Mouse (Mus musculus) MEL (cell line): Measurements from ENCODE around the gene Fndc3b. TPM values are rescaled to one million over a fixed set of nuclear protein-coding genes. Genes with fewer than 3 reads are reported as not detected.

Experiments used
- DNase-seq: peaks from one replicate; pipeline ENCODE4 v3.0.0; 2011; ENCODE audit warnings: low read depth, low spot score
- H3K27ac ChIP-seq: 2 replicates; pipeline ENCODE4 v1.5.1; 2012; ENCODE audit warnings: low read depth, mild to moderate bottlenecking, control low read depth, low read length, moderate library complexity; ENCODE audit not compliant: control insufficient read depth
- H3K27me3 ChIP-seq, 2 experiments: fragments of 150-350 bp in 1 of 2; sonication (generic) in 1 of 2; 2 replicates each; pipeline ENCODE4 v1.6.1; 2012; ENCODE audit warnings: low read length in 2 of 2, mild to moderate bottlenecking in 2 of 2, improper control_type of control experiment in 1 of 2, moderate library complexity in 1 of 2; ENCODE audit not compliant: insufficient read depth in 2 of 2, control insufficient read depth in 1 of 2
- H3K36me3 ChIP-seq, 2 experiments: 2 replicates each; pipeline ENCODE4 v1.6.1; 2012 to 2014; ENCODE audit warnings: low read length in 2 of 2, improper control_type of control experiment in 1 of 2, inconsistent platforms in 1 of 2, mild to moderate bottlenecking in 1 of 2; ENCODE audit not compliant: insufficient read depth in 2 of 2, control insufficient read depth in 1 of 2
- H3K4me1 ChIP-seq, 2 experiments: fragments of 150-350 bp in 1 of 2; sonication (generic) in 1 of 2; 2 replicates each; pipeline ENCODE4 v1.6.1; 2012; ENCODE audit warnings: low read length in 2 of 2, improper control_type of control experiment in 1 of 2, mild to moderate bottlenecking in 1 of 2; ENCODE audit not compliant: insufficient read depth in 2 of 2, control insufficient read depth in 1 of 2
- H3K4me3 ChIP-seq, 2 experiments: fragments of 150-350 bp in 1 of 2; sonication (generic) in 1 of 2; 2 replicates each; pipeline ENCODE4 v1.5.1; 2012; ENCODE audit warnings: low read depth in 2 of 2, low read length in 2 of 2, mild to moderate bottlenecking in 2 of 2, moderate library complexity in 2 of 2, control low read depth in 1 of 2, improper control_type of control experiment in 1 of 2; ENCODE audit not compliant: control insufficient read depth in 1 of 2, insufficient read depth in 1 of 2
- H3K79me2 ChIP-seq: 2 replicates; pipeline ENCODE4 v1.6.1; 2012; ENCODE audit warnings: mild to moderate bottlenecking, low read length, moderate library complexity; ENCODE audit not compliant: control insufficient read depth, poor library complexity, insufficient read depth
- H3K9ac ChIP-seq: 2 replicates; pipeline ENCODE4 v1.6.1; 2012; ENCODE audit warnings: low read depth, mild to moderate bottlenecking, control low read depth, low read length, moderate library complexity; ENCODE audit not compliant: control insufficient read depth, poor library complexity, severe bottlenecking
- H3K9me3 ChIP-seq: fragments of 150-350 bp; sonication (generic); replicated peaks from 2 replicates; pipeline ENCODE4 v1.6.1; 2012; ENCODE audit warnings: mild to moderate bottlenecking, low read length, improper control_type of control experiment, moderate library complexity; ENCODE audit not compliant: insufficient read depth
- CTCF ChIP-seq, 3 experiments: IDR thresholded peaks in 2 of 3; conservative IDR thresholded peaks in 1 of 3; 2 replicates each; pipeline ENCODE4 v1.5.1; 2011 to 2012; ENCODE audit warnings: low read length in 3 of 3, low read depth in 2 of 3, mild to moderate bottlenecking in 2 of 3, improper control_type of control experiment in 1 of 3, inconsistent platforms in 1 of 3, mixed read lengths in 1 of 3, moderate library complexity in 1 of 3; ENCODE audit not compliant: control insufficient read depth in 1 of 3, insufficient read depth in 1 of 3, poor library complexity in 1 of 3, severe bottlenecking in 1 of 3
- E2F4 ChIP-seq: IDR thresholded peaks from 2 replicates; pipeline ENCODE4 v1.6.1; 2011; ENCODE audit warnings: low read depth, low read length, improper control_type of control experiment, borderline replicate concordance
- ELF1 ChIP-seq: IDR thresholded peaks from 2 replicates; pipeline ENCODE4 v1.6.1; 2014; ENCODE audit warnings: low read depth, mild to moderate bottlenecking, inconsistent platforms, low read length, improper control_type of control experiment, moderate library complexity
- EP300 ChIP-seq, 2 experiments: IDR thresholded peaks; 2 replicates each; pipeline ENCODE4 v1.6.1; 2011; ENCODE audit warnings: improper control_type of control experiment in 2 of 2, low read length in 2 of 2, low read depth in 1 of 2, mild to moderate bottlenecking in 1 of 2
- ETS1 ChIP-seq: IDR thresholded peaks from 2 replicates; pipeline ENCODE4 v1.6.1; 2012; ENCODE audit warnings: low read depth, mild to moderate bottlenecking, inconsistent platforms, low read length, improper control_type of control experiment, moderate library complexity
- HCFC1 ChIP-seq: IDR thresholded peaks from 2 replicates; pipeline ENCODE4 v1.6.1; 2012; ENCODE audit warnings: low read depth, mild to moderate bottlenecking, inconsistent platforms, low read length, improper control_type of control experiment, moderate library complexity
- KAT2A ChIP-seq: conservative IDR thresholded peaks from 2 replicates; pipeline ENCODE4 v1.6.1; 2012; ENCODE audit warnings: low read depth, low read length, improper control_type of control experiment, inconsistent platforms
- MAFK ChIP-seq: IDR thresholded peaks from 2 replicates; pipeline ENCODE4 v1.6.1; 2011; ENCODE audit warnings: low read depth, mild to moderate bottlenecking, low read length, improper control_type of control experiment, borderline replicate concordance
- MAX ChIP-seq: IDR thresholded peaks from 2 replicates; pipeline ENCODE4 v1.6.1; 2011; ENCODE audit warnings: low read length, improper control_type of control experiment
- MAZ ChIP-seq: IDR thresholded peaks from 2 replicates; pipeline ENCODE4 v1.6.1; 2012; ENCODE audit warnings: low read depth, mild to moderate bottlenecking, inconsistent platforms, low read length, improper control_type of control experiment
- MEF2A ChIP-seq: IDR thresholded peaks from 2 replicates; pipeline ENCODE4 v1.6.1; 2014; ENCODE audit warnings: low read depth, mild to moderate bottlenecking, inconsistent platforms, low read length, improper control_type of control experiment; ENCODE audit not compliant: poor library complexity, insufficient replicate concordance, severe bottlenecking; ENCODE audit errors: extremely low read depth
- MXI1 ChIP-seq: IDR thresholded peaks from 2 replicates; pipeline ENCODE4 v1.6.1; 2011; ENCODE audit warnings: mild to moderate bottlenecking, low read depth, low read length, improper control_type of control experiment
- MYB ChIP-seq: IDR thresholded peaks from 2 replicates; pipeline ENCODE4 v1.6.1; 2011; ENCODE audit warnings: mild to moderate bottlenecking, low read depth, low read length, improper control_type of control experiment
- MYC ChIP-seq: IDR thresholded peaks from 2 replicates; pipeline ENCODE4 v1.6.1; 2011; ENCODE audit warnings: low read depth, mild to moderate bottlenecking, low read length, improper control_type of control experiment, moderate library complexity
- NELFE ChIP-seq: IDR thresholded peaks from 2 replicates; pipeline ENCODE4 v1.6.1; 2011; ENCODE audit warnings: low read depth, low read length, improper control_type of control experiment
- NRF1 ChIP-seq: IDR thresholded peaks from 2 replicates; pipeline ENCODE4 v1.6.1; 2014; ENCODE audit warnings: low read depth, mild to moderate bottlenecking, inconsistent platforms, low read length, improper control_type of control experiment, moderate library complexity; ENCODE audit not compliant: poor library complexity, insufficient read depth, severe bottlenecking
- POLR2A ChIP-seq, 2 experiments: IDR thresholded peaks; 2 replicates each; pipeline ENCODE4 v1.6.1; 2011 to 2012; ENCODE audit warnings: low read length in 2 of 2, mild to moderate bottlenecking in 2 of 2, control low read depth in 1 of 2, improper control_type of control experiment in 1 of 2, low read depth in 1 of 2, moderate library complexity in 1 of 2; ENCODE audit not compliant: control insufficient read depth in 1 of 2, insufficient read depth in 1 of 2, poor library complexity in 1 of 2
- POLR2AphosphoS5 ChIP-seq: IDR thresholded peaks from 2 replicates; pipeline ENCODE4 v1.6.1; 2012; ENCODE audit warnings: low read depth, borderline replicate concordance, mild to moderate bottlenecking, inconsistent platforms, low read length, moderate library complexity, mixed read lengths
- RAD21 ChIP-seq: IDR thresholded peaks from 2 replicates; pipeline ENCODE4 v1.6.1; 2011; ENCODE audit warnings: mild to moderate bottlenecking, low read depth, low read length, improper control_type of control experiment
- RCOR1 ChIP-seq: IDR thresholded peaks from 2 replicates; pipeline ENCODE4 v1.6.1; 2012; ENCODE audit warnings: low read depth, mild to moderate bottlenecking, inconsistent platforms, low read length, improper control_type of control experiment
- SIN3A ChIP-seq: IDR thresholded peaks from 2 replicates; pipeline ENCODE4 v1.6.1; 2012; ENCODE audit warnings: low read length, improper control_type of control experiment, inconsistent platforms
- ZKSCAN1 ChIP-seq: IDR thresholded peaks from 2 replicates; pipeline ENCODE4 v1.6.1; 2012; ENCODE audit warnings: low read depth, mild to moderate bottlenecking, inconsistent platforms, low read length, improper control_type of control experiment, moderate library complexity
- ZNF384 ChIP-seq: IDR thresholded peaks from 2 replicates; pipeline ENCODE4 v1.6.1; 2012; ENCODE audit warnings: low read depth, mild to moderate bottlenecking, inconsistent platforms, low read length, improper control_type of control experiment
- polyA plus RNA-seq, 2 experiments: library from polyadenylated mRNA; stranded (reverse) in 1 of 2; unstranded in 1 of 2; fragments of >175 nt in 1 of 2; fragments of >200 nt in 1 of 2; gene quantifications; 2 replicates each; pipeline versions ENCODE4 v1.2.1 to v1.2.4; 2012; ENCODE audit warnings: low replicate concordance in 2 of 2, low read depth in 1 of 2; ENCODE audit not compliant: insufficient read length in 2 of 2, insufficient read depth in 1 of 2, missing spikeins in 1 of 2
- total RNA-seq: library from RNA; depleted of rRNA; stranded (reverse); fragments of 300-350 nt; gene quantifications from 2 replicates; pipeline ENCODE4 v1.2.3, GENCODE M21; 2012

The Fndc3b gene
- total and polyA plus RNA-seq, 3 experiments, result not detected

DNA sequence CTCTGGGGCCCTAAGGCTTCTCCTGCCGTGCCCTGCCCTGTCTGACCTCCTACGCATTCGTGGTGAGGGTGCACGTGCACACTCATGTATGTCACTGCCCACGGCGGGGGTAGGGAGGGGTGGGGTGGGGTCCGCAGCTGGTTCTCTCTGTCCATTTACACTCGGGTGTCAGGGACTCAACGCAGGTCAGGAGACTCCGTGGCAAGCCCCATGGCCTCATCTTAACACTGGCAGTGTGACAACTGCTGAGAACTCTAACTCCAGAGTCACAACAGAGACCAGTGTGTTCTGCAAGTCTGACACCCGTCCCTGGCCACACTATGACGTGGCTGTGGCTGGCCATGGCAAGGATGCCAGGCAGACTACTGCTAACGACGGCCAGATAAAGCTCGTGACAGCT lies 248.2 kb downstream of the Fndc3b start:
- no peaks in the 10 kb centered on the region for H3K9me3 ChIP-seq
- no peaks in the 10 kb centered on the region for H3K27me3 ChIP-seq
- no peak for DNase-seq
- H3K79me2 ChIP-seq, result no peaks in the 10 kb centered on the region
- no peaks in the 10 kb centered on the region for H3K36me3 ChIP-seq
- TF ChIP-seq CTCF (IDR thresholded peaks at IDR 0.05 in 2 of 3, conservative IDR thresholded peaks at IDR 0.05 in 1 of 3; ENCODE audit: control insufficient read depth in 1 of 3, insufficient read depth in 1 of 3, low read depth in 2 of 3, low read length in 3 of 3, poor library complexity in 1 of 3, severe bottlenecking in 1 of 3), result no peak
- TF ChIP-seq ZNF384, result no peak
- H3K27ac ChIP-seq, result no peak overlapping the region
- H3K4me3 ChIP-seq, result no peak overlapping the region
- H3K9ac ChIP-seq, result no peak overlapping the region
- no peaks in the 10 kb centered on the region for H3K4me1 ChIP-seq

DNA sequence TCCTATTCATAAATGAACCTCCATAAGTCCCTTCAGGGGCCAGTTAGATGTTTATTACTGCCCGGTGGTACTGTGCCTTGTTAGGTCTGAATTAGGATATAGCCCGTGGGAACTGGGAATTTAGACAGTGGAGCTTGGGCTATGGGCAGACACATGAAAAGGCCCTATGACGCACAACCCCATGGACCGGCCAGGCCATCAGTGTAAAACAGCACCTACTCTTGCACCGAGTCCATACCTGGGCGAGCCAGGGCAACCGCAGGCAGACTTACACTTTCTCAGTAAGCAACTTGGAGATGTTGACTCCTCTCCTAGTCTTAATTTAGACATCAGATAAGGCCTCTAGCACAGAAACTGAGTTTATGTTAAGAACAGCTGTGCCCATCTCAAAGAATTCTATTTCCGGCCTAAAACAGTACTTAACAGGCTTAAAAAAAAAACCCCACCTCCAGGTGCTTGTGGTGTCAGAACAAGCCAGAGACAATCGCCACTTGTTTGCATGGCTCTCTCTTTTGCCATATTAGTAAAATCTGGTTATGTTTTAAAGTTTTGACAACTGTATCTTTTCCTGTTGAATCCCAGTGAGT lies 248.7 kb downstream of the Fndc3b start:
- Histone ChIP-seq H3K27me3 (no peaks in the 10 kb centered on the region), H3K9ac (no peak overlapping the region), H3K36me3 (no peaks in the 10 kb centered on the region), H3K79me2 (no peaks in the 10 kb centered on the region), H3K4me1 (no peaks in the 10 kb centered on the region), H3K4me3 (no peak overlapping the region), H3K27ac (no peak overlapping the region), H3K9me3 (no peaks in the 10 kb centered on the region)
- no peak for DNase-seq
- TF ChIP-seq KAT2A (no peak), MEF2A (no peak), POLR2AphosphoS5 (no peak), MAFK (no peak), HCFC1 (no peak)

- no peak for DNase-seq
- Histone ChIP-seq H3K27me3 (no peaks in the 10 kb centered on the region), H3K4me3 (no peak overlapping the region), H3K9ac (no peak overlapping the region), H3K4me1 (no peaks in the 10 kb centered on the region), H3K9me3 (no peaks in the 10 kb centered on the region), H3K36me3 (no peaks in the 10 kb centered on the region), H3K79me2 (no peaks in the 10 kb centered on the region), H3K27ac (no peak overlapping the region)
- no peak for TF ChIP-seq SIN3A
- TF ChIP-seq RCOR1, result no peak
- TF ChIP-seq MXI1, result no peak
- TF ChIP-seq NRF1, result no peak
- no peak for TF ChIP-seq CTCF (IDR thresholded peaks at IDR 0.05 in 2 of 3, conservative IDR thresholded peaks at IDR 0.05 in 1 of 3; ENCODE audit: control insufficient read depth in 1 of 3, insufficient read depth in 1 of 3, low read depth in 2 of 3, low read length in 3 of 3, poor library complexity in 1 of 3, severe bottlenecking in 1 of 3)
- TF ChIP-seq ELF1, result no peak
- TF ChIP-seq NELFE, result no peak
- TF ChIP-seq ETS1, result no peak
- TF ChIP-seq MYC, result no peak
- TF ChIP-seq MAZ, result no peak
- no peak for TF ChIP-seq E2F4
- TF ChIP-seq HCFC1, result no peak
- TF ChIP-seq MYB, result no peak
- TF ChIP-seq RAD21, result no peak
- TF ChIP-seq POLR2A (IDR thresholded peaks at IDR 0.05; ENCODE audit: control insufficient read depth in 1 of 2, insufficient read depth in 1 of 2, low read depth in 1 of 2, low read length in 2 of 2, poor library complexity in 1 of 2), result no peak
- TF ChIP-seq EP300 (IDR thresholded peaks at IDR 0.05; ENCODE audit: low read depth in 1 of 2, low read length in 2 of 2), result no peak
- no peak for TF ChIP-seq MAX
- TF ChIP-seq ZKSCAN1, result no peak
- TF ChIP-seq ZNF384, result no peak
These were observed 249.2 kb downstream of the Fndc3b start for GRCm38 (mm10) chr3:27461861-27462260.
